8 mouse cellular contexts compared by ENCODE assay signal in the genomic region with DNA sequence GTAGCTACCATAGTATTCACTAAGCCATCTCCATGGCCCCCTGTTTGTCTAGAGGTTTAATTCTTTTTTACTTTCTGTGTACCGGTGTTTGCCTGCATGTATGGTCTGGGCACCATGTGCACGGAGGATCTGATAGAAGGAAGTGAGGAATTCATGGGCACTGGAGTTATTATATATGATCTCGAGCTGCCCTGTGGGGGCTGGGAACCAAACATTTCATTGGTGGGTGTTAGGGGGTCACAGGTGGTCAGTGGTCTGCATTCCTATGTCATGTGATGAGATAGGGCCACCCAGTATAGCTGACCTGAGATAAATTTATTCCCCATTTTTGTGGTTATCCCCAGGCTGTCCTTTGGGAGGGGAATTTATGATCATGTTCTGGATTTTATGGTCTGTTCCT. TPM values are rescaled to one million over a fixed set of nuclear protein-coding genes. Genes with fewer than 3 reads are reported as not detected.
DNase-seq lines count a peak whose midpoint lies in the region; ATAC-seq and TF ChIP-seq lines count a peak whose summit lies in the region.

No protein-coding gene starts in this region.

- no peak overlapping the region for H3K4me3 ChIP-seq in kidney, embryonic 16.5 days (ENCODE audit: low read length)
- no peak overlapping the region for H3K4me3 ChIP-seq in embryonic facial prominence, embryonic 11.5 days (ENCODE audit: low read depth, low read length)
- H3K4me3 ChIP-seq in hindbrain, postnatal 0 days (ENCODE audit: low read length) = no peak overlapping the region
- H3K4me3 ChIP-seq in midbrain, postnatal 0 days (ENCODE audit: low read depth, low read length) = no peak overlapping the region

- no peaks in the 10 kb centered on the region for H3K27me3 ChIP-seq in kidney, embryonic 16.5 days (ENCODE audit: insufficient read depth, low read length)
- no peaks in the 10 kb centered on the region for H3K27me3 ChIP-seq in embryonic facial prominence, embryonic 11.5 days (ENCODE audit: control insufficient read depth, insufficient read depth, low read length)
- no peaks in the 10 kb centered on the region for H3K27me3 ChIP-seq in hindbrain, postnatal 0 days (ENCODE audit: insufficient read depth, low read length)
- H3K27me3 ChIP-seq in midbrain, postnatal 0 days (ENCODE audit: insufficient read depth, low read length) = no peaks in the 10 kb centered on the region

- ATAC-seq in kidney, embryonic 16.5 days (ENCODE audit: low FRiP score, low TSS enrichment) = no peak
- ATAC-seq in embryonic facial prominence, embryonic 11.5 days (replicated peaks; ENCODE audit: insufficient number of reproducible peaks, low FRiP score, low TSS enrichment, low read depth) = no peak
- no peak for ATAC-seq in hindbrain, postnatal 0 days
- no peak for ATAC-seq in midbrain, postnatal 0 days (ENCODE audit: low FRiP score)
- ATAC-seq in erythroblast, adult 5-6 weeks (replicated peaks; ENCODE audit: low FRiP score, poor library complexity, severe bottlenecking) = no peak

- no peak for TF ChIP-seq CTCF in hindbrain, postnatal 0 days (IDR thresholded peaks at IDR 0.05; ENCODE audit: low read depth)
- TF ChIP-seq CTCF in midbrain, postnatal 0 days (IDR thresholded peaks at IDR 0.05) = no peak

- H3K36me3 ChIP-seq in kidney, embryonic 16.5 days (ENCODE audit: insufficient read depth, low read length) = no peaks in the 10 kb centered on the region
- no peaks in the 10 kb centered on the region for H3K36me3 ChIP-seq in embryonic facial prominence, embryonic 11.5 days (replicated peaks; ENCODE audit: control insufficient read depth, insufficient read depth, low read depth, low read length)
- no peaks in the 10 kb centered on the region for H3K36me3 ChIP-seq in hindbrain, postnatal 0 days (ENCODE audit: insufficient read depth, low read length)
- no peaks in the 10 kb centered on the region for H3K36me3 ChIP-seq in midbrain, postnatal 0 days (ENCODE audit: insufficient read depth, low read length)

- peak overlapping the region; percentile 75; the same call in 1 of the 2 replicates for H3K9ac ChIP-seq in kidney, embryonic 16.5 days (replicated peaks; ENCODE audit: low read length)
- no peak overlapping the region for H3K9ac ChIP-seq in embryonic facial prominence, embryonic 11.5 days (replicated peaks; ENCODE audit: low read length)
- no peak overlapping the region for H3K9ac ChIP-seq in hindbrain, postnatal 0 days (replicated peaks; ENCODE audit: low read length)
- H3K9ac ChIP-seq in midbrain, postnatal 0 days (replicated peaks; ENCODE audit: low read length, poor library complexity, severe bottlenecking) = no peak overlapping the region

- WGBS in kidney, embryonic 16.5 days = 44% methylated on average over 3 of the region's 3 CpGs
- WGBS in embryonic facial prominence, embryonic 11.5 days = 59% methylated on average over 3 of the region's 3 CpGs
- 42% methylated on average over 3 of the region's 3 CpGs for WGBS in hindbrain, postnatal 0 days
- 29% methylated on average over 3 of the region's 3 CpGs for WGBS in midbrain, postnatal 0 days

- H3K27ac ChIP-seq in kidney, embryonic 16.5 days (ENCODE audit: low read length) = peak overlapping the region; percentile 100
- peak overlapping the region; percentile 97; the same call in 1 of the 2 replicates for H3K27ac ChIP-seq in embryonic facial prominence, embryonic 11.5 days (replicated peaks; ENCODE audit: low read depth, low read length)
- H3K27ac ChIP-seq in hindbrain, postnatal 0 days = peak overlapping the region; percentile 99; the same call in 1 of the 2 replicates
- H3K27ac ChIP-seq in midbrain, postnatal 0 days (ENCODE audit: low read depth, low read length) = peak overlapping the region; percentile 96

- H3K4me1 ChIP-seq in kidney, embryonic 16.5 days (ENCODE audit: insufficient read depth, low read length) = peaks cover 34% of the 10 kb centered on the region
- H3K4me1 ChIP-seq in embryonic facial prominence, embryonic 11.5 days (ENCODE audit: control insufficient read depth, insufficient read depth, low read length) = peaks cover 5% of the 10 kb centered on the region
- peaks cover 18% of the 10 kb centered on the region for H3K4me1 ChIP-seq in hindbrain, postnatal 0 days (ENCODE audit: insufficient read depth, low read length)
- H3K4me1 ChIP-seq in midbrain, postnatal 0 days (ENCODE audit: insufficient read depth, low read length) = peaks cover 18% of the 10 kb centered on the region; the same call in 1 of the 2 replicates

- H3K4me2 ChIP-seq in kidney, embryonic 16.5 days (replicated peaks; ENCODE audit: low read depth, low read length) = peak overlapping the region; percentile 54; the same call in 1 of the 2 replicates
- H3K4me2 ChIP-seq in embryonic facial prominence, embryonic 11.5 days (ENCODE audit: low read depth, low read length) = no peak overlapping the region
- 0 out of 2 replicates have a peak overlapping the region, but pooled peaks have one; percentile 49 for H3K4me2 ChIP-seq in hindbrain, postnatal 0 days (ENCODE audit: low read depth, low read length)
- H3K4me2 ChIP-seq in midbrain, postnatal 0 days (ENCODE audit: low read depth, low read length, poor library complexity, severe bottlenecking) = no peak overlapping the region

- intact Hi-C loops in left cerebral cortex, postnatal 4 days (cut with DNase I) = no loop called here

- DNase-seq in kidney, postnatal 25 days = no peak
- no peak for DNase-seq in embryonic facial prominence, embryonic 11.5 days (ENCODE audit: low spot score)
- no peak for DNase-seq in hindbrain, postnatal 0 days (ENCODE audit: low spot score)
- no peak for DNase-seq in midbrain, postnatal 0 days (ENCODE audit: low spot score)
- DNase-seq in spleen, adult 18-20 months = no peak
- DNase-seq in left cerebral cortex, postnatal 4 days = no peak

- no peaks in the 10 kb centered on the region for H3K9me3 ChIP-seq in kidney, embryonic 16.5 days (ENCODE audit: low read length)
- no peaks in the 10 kb centered on the region for H3K9me3 ChIP-seq in embryonic facial prominence, embryonic 11.5 days (replicated peaks; ENCODE audit: control insufficient read depth, low read length)
- no peaks in the 10 kb centered on the region for H3K9me3 ChIP-seq in hindbrain, postnatal 0 days (ENCODE audit: low read length)
- H3K9me3 ChIP-seq in midbrain, postnatal 0 days (ENCODE audit: low read length) = no peaks in the 10 kb centered on the region

RNA-seq across cellular contexts. Expression of a gene that starts 5.0 kb away (rescaled TPM):
- 1,279 and 1,344 TPM in 2 replicates for polyA plus RNA-seq in kidney, embryonic 16.5 days (2015; fragmentation: Nextera tagmentation; extraction: Ambion mirVana)
- 1,016 and 1,055 TPM in 2 replicates for polyA plus RNA-seq in embryonic facial prominence, embryonic 11.5 days (2014; fragmentation: Nextera tagmentation; extraction: Ambion mirVana)
- 911 and 1,042 TPM in 2 replicates for total RNA-seq in hindbrain, postnatal 0 days (2014; rRNA removed)
- polyA plus RNA-seq in hindbrain, postnatal 0 days (2015; fragmentation: Nextera tagmentation; extraction: Ambion mirVana) = 1,155 and 1,219 TPM in 2 replicates
- total RNA-seq in midbrain, postnatal 0 days (2014; rRNA removed) = 915 and 958 TPM in 2 replicates
- polyA plus RNA-seq in midbrain, postnatal 0 days (2015; fragmentation: Nextera tagmentation; extraction: Ambion mirVana) = 1,268 and 1,306 TPM in 2 replicates
- 74.2 and 81.7 TPM in 2 replicates for total RNA-seq in erythroblast, adult 5-6 weeks (2015; ENCODE audit: low replicate concordance)
- 106 and 132 TPM in 2 replicates for total RNA-seq in erythroblast, adult 5-6 weeks (2017; ENCODE audit: low replicate concordance)
- total RNA-seq in left cerebral cortex, postnatal 4 days (2021) = 100 to 1,000 TPM; 849 to 918 TPM

RNA-seq across cellular contexts. Expression of a gene that starts 5.9 kb away (rescaled TPM):
- 0.34 and 0.51 TPM in 2 replicates for polyA plus RNA-seq in kidney, embryonic 16.5 days (2015; fragmentation: Nextera tagmentation; extraction: Ambion mirVana)
- polyA plus RNA-seq in embryonic facial prominence, embryonic 11.5 days (2014; fragmentation: Nextera tagmentation; extraction: Ambion mirVana) = not detected in 2 replicates
- total RNA-seq in hindbrain, postnatal 0 days (2014; rRNA removed) = 1.3 TPM in 1 of 2 replicates, not detected in the other
- 0.48 and 0.66 TPM in 2 replicates for polyA plus RNA-seq in hindbrain, postnatal 0 days (2015; fragmentation: Nextera tagmentation; extraction: Ambion mirVana)
- not detected in 2 replicates for total RNA-seq in midbrain, postnatal 0 days (2014; rRNA removed)
- 0.67 and 0.83 TPM in 2 replicates for polyA plus RNA-seq in midbrain, postnatal 0 days (2015; fragmentation: Nextera tagmentation; extraction: Ambion mirVana)
- not detected in 2 replicates for total RNA-seq in erythroblast, adult 5-6 weeks (2015; ENCODE audit: low replicate concordance)
- 0.43 TPM in 1 of 2 replicates, not detected in the other for total RNA-seq in erythroblast, adult 5-6 weeks (2017; ENCODE audit: low replicate concordance)
- total RNA-seq in left cerebral cortex, postnatal 4 days (2021) = under 1 TPM; 0.48 to 0.52 TPM

RNA-seq across cellular contexts. Expression of a gene that starts 38.9 kb away (rescaled TPM):
- 10.4 and 14.2 TPM in 2 replicates for polyA plus RNA-seq in kidney, embryonic 16.5 days (2015; fragmentation: Nextera tagmentation; extraction: Ambion mirVana)
- 7.2 and 9.0 TPM in 2 replicates for polyA plus RNA-seq in embryonic facial prominence, embryonic 11.5 days (2014; fragmentation: Nextera tagmentation; extraction: Ambion mirVana)
- 15.8 and 27.5 TPM in 2 replicates for total RNA-seq in hindbrain, postnatal 0 days (2014; rRNA removed)
- polyA plus RNA-seq in hindbrain, postnatal 0 days (2015; fragmentation: Nextera tagmentation; extraction: Ambion mirVana) = 8.0 and 9.8 TPM in 2 replicates
- total RNA-seq in midbrain, postnatal 0 days (2014; rRNA removed) = 17.8 and 32.9 TPM in 2 replicates
- polyA plus RNA-seq in midbrain, postnatal 0 days (2015; fragmentation: Nextera tagmentation; extraction: Ambion mirVana) = 10.9 TPM in 2 replicates
- 1.2 and 17.8 TPM in 2 replicates for total RNA-seq in erythroblast, adult 5-6 weeks (2015; ENCODE audit: low replicate concordance)
- total RNA-seq in erythroblast, adult 5-6 weeks (2017; ENCODE audit: low replicate concordance) = 6.1 and 6.5 TPM in 2 replicates
- total RNA-seq in left cerebral cortex, postnatal 4 days (2021) = 10 to 100 TPM; 20.3 to 20.6 TPM

RNA-seq across cellular contexts. Expression of a gene that starts 46.4 kb away (rescaled TPM):
- 44.4 and 46.1 TPM in 2 replicates for polyA plus RNA-seq in kidney, embryonic 16.5 days (2015; fragmentation: Nextera tagmentation; extraction: Ambion mirVana)
- 26.3 and 29.2 TPM in 2 replicates for polyA plus RNA-seq in embryonic facial prominence, embryonic 11.5 days (2014; fragmentation: Nextera tagmentation; extraction: Ambion mirVana)
- total RNA-seq in hindbrain, postnatal 0 days (2014; rRNA removed) = 89.3 and 91.2 TPM in 2 replicates
- polyA plus RNA-seq in hindbrain, postnatal 0 days (2015; fragmentation: Nextera tagmentation; extraction: Ambion mirVana) = 41.7 and 44.2 TPM in 2 replicates
- total RNA-seq in midbrain, postnatal 0 days (2014; rRNA removed) = 89.5 and 96.0 TPM in 2 replicates
- 42.3 and 43.9 TPM in 2 replicates for polyA plus RNA-seq in midbrain, postnatal 0 days (2015; fragmentation: Nextera tagmentation; extraction: Ambion mirVana)
- 10.9 and 13.1 TPM in 2 replicates for total RNA-seq in erythroblast, adult 5-6 weeks (2015; ENCODE audit: low replicate concordance)
- total RNA-seq in erythroblast, adult 5-6 weeks (2017; ENCODE audit: low replicate concordance) = 4.7 and 5.3 TPM in 2 replicates
- 10 to 100 TPM; 81.1 to 88.2 TPM for total RNA-seq in left cerebral cortex, postnatal 4 days (2021)

RNA-seq across cellular contexts. Expression of a gene that starts 54.1 kb away (rescaled TPM):
- polyA plus RNA-seq in kidney, embryonic 16.5 days (2015; fragmentation: Nextera tagmentation; extraction: Ambion mirVana) = 91.8 and 103 TPM in 2 replicates
- polyA plus RNA-seq in embryonic facial prominence, embryonic 11.5 days (2014; fragmentation: Nextera tagmentation; extraction: Ambion mirVana) = 22.7 and 26.4 TPM in 2 replicates
- 70.3 and 71.7 TPM in 2 replicates for total RNA-seq in hindbrain, postnatal 0 days (2014; rRNA removed)
- polyA plus RNA-seq in hindbrain, postnatal 0 days (2015; fragmentation: Nextera tagmentation; extraction: Ambion mirVana) = 53.9 and 56.1 TPM in 2 replicates
- total RNA-seq in midbrain, postnatal 0 days (2014; rRNA removed) = 60.2 and 74.0 TPM in 2 replicates
- polyA plus RNA-seq in midbrain, postnatal 0 days (2015; fragmentation: Nextera tagmentation; extraction: Ambion mirVana) = 57.7 and 57.9 TPM in 2 replicates
- total RNA-seq in erythroblast, adult 5-6 weeks (2015; ENCODE audit: low replicate concordance) = 20.9 and 28.6 TPM in 2 replicates
- 13.5 and 16.6 TPM in 2 replicates for total RNA-seq in erythroblast, adult 5-6 weeks (2017; ENCODE audit: low replicate concordance)
- 10 to 100 TPM; 56.2 to 56.7 TPM for total RNA-seq in left cerebral cortex, postnatal 4 days (2021)

Comparison
In these comparisons a context has a peak if more than half of its experiments do, and no peak if none do; other contexts are left out.
1. H3K4me2 ChIP-seq: peak in kidney, embryonic 16.5 days (single experiment) and hindbrain, postnatal 0 days (single experiment); none in embryonic facial prominence, embryonic 11.5 days (single experiment) and midbrain, postnatal 0 days (single experiment).
2. Peak in every context shown above with its lines, with median percentiles within 50 percentile points of each other: H3K27ac ChIP-seq.